Mouse (Mus musculus) liver, postnatal 0 days (tissue): ENCODE data around the gene Ddx6. TPM values are rescaled to one million over a fixed set of nuclear protein-coding genes. Genes with fewer than 3 reads are reported as not detected.

Experiments used
- ATAC-seq: fragments of 200-750 bp; cut with Nextera tagmentation; 2 replicates; pipeline ENCODE4 v1.8.0; 2017; ENCODE audit warnings: mild to moderate bottlenecking, moderate library complexity
- DNase-seq: peaks from one replicate; pipeline ENCODE4 v3.0.0-alpha.2; 2016
- H3K27ac ChIP-seq: fragments of 300-500 bp; sonication (generic); 2 replicates; pipeline ENCODE4 v1.5.1; 2014; ENCODE audit warnings: antibody characterized with exemption, moderate library complexity, mild to moderate bottlenecking, low read depth
- H3K27me3 ChIP-seq: fragments of 300-500 bp; sonication (generic); 2 replicates; pipeline ENCODE4 v1.6.1; 2014; ENCODE audit warnings: low read length, control low read depth, mixed read lengths; ENCODE audit not compliant: insufficient read depth
- H3K36me3 ChIP-seq: fragments of 300-500 bp; sonication (generic); replicated peaks from 2 replicates; pipeline ENCODE4 v1.6.1; 2014; ENCODE audit warnings: mild to moderate bottlenecking, control low read depth, low read length, moderate library complexity, mixed read lengths; ENCODE audit not compliant: insufficient read depth
- H3K4me1 ChIP-seq: fragments of 300-500 bp; sonication (generic); 2 replicates; pipeline ENCODE4 v1.6.1; 2014; ENCODE audit warnings: antibody characterized with exemption, mild to moderate bottlenecking, control low read depth; ENCODE audit not compliant: insufficient read depth
- H3K4me2 ChIP-seq: fragments of 300-500 bp; sonication (generic); 2 replicates; pipeline ENCODE4 v1.6.1; 2014; ENCODE audit warnings: low read depth, mild to moderate bottlenecking, low read length, moderate library complexity, mixed read lengths
- H3K4me3 ChIP-seq: fragments of 300-500 bp; sonication (generic); 2 replicates; pipeline ENCODE4 v1.5.1; 2014; ENCODE audit warnings: low read depth, low read length
- H3K9ac ChIP-seq: fragments of 300-500 bp; sonication (generic); replicated peaks from 2 replicates; pipeline ENCODE4 v1.6.1; 2014; ENCODE audit warnings: mild to moderate bottlenecking, moderate library complexity
- H3K9me3 ChIP-seq: fragments of 300-500 bp; sonication (generic); 2 replicates; pipeline ENCODE4 v1.6.1; 2016; ENCODE audit warnings: mild to moderate bottlenecking, control low read depth, low read length, mixed read lengths
- CTCF ChIP-seq: sonication (generic); IDR thresholded peaks from 2 replicates; pipeline ENCODE4 v1.5.1; 2016; ENCODE audit warnings: antibody characterized with exemption, low read depth
- EP300 ChIP-seq: IDR thresholded peaks from 2 replicates; pipeline ENCODE4 v1.6.1; 2016; ENCODE audit warnings: antibody characterized with exemption, low read depth, mild to moderate bottlenecking
- WGBS: fragments of 180-500 bp; shearing (Covaris S2); extraction: QIAGEN DNeasy Blood & Tissue Kit; methylation state at CpG from one replicate; pipeline ENCODE4 v1.1.7; 2014; ENCODE audit not compliant: insufficient replicate concordance; 5-methylcytosine and 5-hydroxymethylcytosine counted together
- polyA plus RNA-seq: library from polyadenylated mRNA; unstranded; fragments of >200 nt; fragmentation: Nextera tagmentation; extraction: Ambion mirVana; gene quantifications from 2 replicates; pipeline ENCODE4 v1.2.1, GENCODE M21; 2015

Gene Ddx6
- polyA plus RNA-seq, 1 experiment from 2014 or later, result 6.3 TPM

GRCm38 (mm10) chr9:44647026-44647425 is 42.3 kb downstream of the Ddx6 start:
- no peak overlapping the region for H3K9ac ChIP-seq
- no peaks in the 10 kb centered on the region for H3K27me3 ChIP-seq
- no peak overlapping the region for H3K4me2 ChIP-seq
- DNase-seq (no peak), ATAC-seq (no peak)
- H3K9me3 ChIP-seq, result no peaks in the 10 kb centered on the region
- WGBS, result 83% methylated on average over 8 of the region's 8 CpGs
- H3K27ac ChIP-seq, result no peak overlapping the region
- no peaks in the 10 kb centered on the region for H3K36me3 ChIP-seq
- H3K4me1 ChIP-seq, result 0 out of 2 replicates have a peak, but pooled peaks cover 5% of the 10 kb centered on the region
- TF ChIP-seq EP300 (no peak), CTCF (no peak)
- no peak overlapping the region for H3K4me3 ChIP-seq

- 0 out of 2 replicates have a peak, but pooled peaks cover 5% of the 10 kb centered on the region for H3K4me1 ChIP-seq
- H3K27ac ChIP-seq, result no peak overlapping the region
- H3K9me3 ChIP-seq, result no peaks in the 10 kb centered on the region
- no peak overlapping the region for H3K4me2 ChIP-seq
- TF ChIP-seq CTCF (no peak), EP300 (no peak)
- no peak overlapping the region for H3K9ac ChIP-seq
- 84% methylated on average over 4 of the region's 4 CpGs for WGBS
- DNase-seq (no peak), ATAC-seq (no peak)
- H3K27me3 ChIP-seq, result no peaks in the 10 kb centered on the region
- no peak overlapping the region for H3K4me3 ChIP-seq
- H3K36me3 ChIP-seq, result no peaks in the 10 kb centered on the region
Observed at GRCm38 (mm10) chr9:44647656-44648055, 43.0 kb downstream of the Ddx6 start.

GRCm38 (mm10) chr9:44648881-44649281 is 44.2 kb downstream of the Ddx6 start:
- 29% methylated on average over 7 of the region's 7 CpGs for WGBS
- Histone ChIP-seq H3K9ac (no peak overlapping the region), H3K27ac (no peak overlapping the region), H3K4me2 (no peak overlapping the region), H3K4me3 (no peak overlapping the region), H3K9me3 (no peaks in the 10 kb centered on the region), H3K36me3 (no peaks in the 10 kb centered on the region), H3K27me3 (no peaks in the 10 kb centered on the region), H3K4me1 (0 out of 2 replicates have a peak, but pooled peaks cover 5% of the 10 kb centered on the region)
- TF ChIP-seq EP300, result no peak
- TF ChIP-seq CTCF, result no peak
- ATAC-seq (no peak), DNase-seq (no peak)

- peak; percentile 83 for ATAC-seq
- no peaks in the 10 kb centered on the region for H3K36me3 ChIP-seq
- H3K9me3 ChIP-seq, result no peaks in the 10 kb centered on the region
- 10% methylated on average over 8 of the region's 8 CpGs for WGBS
- H3K27me3 ChIP-seq, result no peaks in the 10 kb centered on the region
- no peak overlapping the region for H3K4me2 ChIP-seq
- no peak overlapping the region for H3K27ac ChIP-seq
- no peak overlapping the region for H3K4me3 ChIP-seq
- H3K9ac ChIP-seq, result no peak overlapping the region
- H3K4me1 ChIP-seq, result peaks cover 4% of the 10 kb centered on the region; the same call in 1 of the 2 replicates
- TF ChIP-seq EP300 (no peak), CTCF (peak; percentile 92)
- DNase-seq, result peak; percentile 82
Observed at GRCm38 (mm10) chr9:44652027-44652426, 47.3 kb downstream of the Ddx6 start.

GRCm38 (mm10) chr9:44653896-44654295 is 49.2 kb downstream of the Ddx6 start:
- no peak overlapping the region for H3K9ac ChIP-seq
- whole genome bisulfite sequencing, result 72% methylated on average over 4 of the region's 4 CpGs
- ATAC-seq (no peak), DNase-seq (no peak)
- no peaks in the 10 kb centered on the region for H3K9me3 ChIP-seq
- H3K4me3 ChIP-seq, result no peak overlapping the region
- H3K4me1 ChIP-seq, result peaks cover 4% of the 10 kb centered on the region; the same call in 1 of the 2 replicates
- no peak for TF ChIP-seq EP300
- no peak for TF ChIP-seq CTCF
- no peaks in the 10 kb centered on the region for H3K36me3 ChIP-seq
- no peaks in the 10 kb centered on the region for H3K27me3 ChIP-seq
- no peak overlapping the region for H3K27ac ChIP-seq
- H3K4me2 ChIP-seq, result no peak overlapping the region

- Histone ChIP-seq H3K4me1 (peaks cover 4% of the 10 kb centered on the region; the same call in 1 of the 2 replicates), H3K36me3 (no peaks in the 10 kb centered on the region), H3K9ac (peak overlapping the region; percentile 48), H3K9me3 (no peaks in the 10 kb centered on the region), H3K27ac (no peak overlapping the region), H3K4me3 (peak overlapping the region; percentile 32), H3K4me2 (peak overlapping the region; percentile 71), H3K27me3 (no peaks in the 10 kb centered on the region)
- TF ChIP-seq EP300, result no peak
- peak; percentile 80 for TF ChIP-seq CTCF
- 24% methylated on average over 26 of the region's 26 CpGs for WGBS
- peak; percentile 49 for ATAC-seq
- DNase-seq, result peak; percentile 58
Observed at GRCm38 (mm10) chr9:44655098-44656066, 50.7 kb downstream of the Ddx6 start.
